Mouse (Mus musculus): ENCODE measurements around the gene Map2k2. TPM values are rescaled to one million over a fixed set of nuclear protein-coding genes. Genes with fewer than 3 reads are reported as not detected.
"Not testable (repeated sequence)": the region's sequence is repeated elsewhere in the genome, so short reads cannot be mapped to it uniquely, and the experiment has no call there.

The Map2k2 gene
- polyA plus RNA-seq, 1 experiment = 64.4 TPM

DNA sequence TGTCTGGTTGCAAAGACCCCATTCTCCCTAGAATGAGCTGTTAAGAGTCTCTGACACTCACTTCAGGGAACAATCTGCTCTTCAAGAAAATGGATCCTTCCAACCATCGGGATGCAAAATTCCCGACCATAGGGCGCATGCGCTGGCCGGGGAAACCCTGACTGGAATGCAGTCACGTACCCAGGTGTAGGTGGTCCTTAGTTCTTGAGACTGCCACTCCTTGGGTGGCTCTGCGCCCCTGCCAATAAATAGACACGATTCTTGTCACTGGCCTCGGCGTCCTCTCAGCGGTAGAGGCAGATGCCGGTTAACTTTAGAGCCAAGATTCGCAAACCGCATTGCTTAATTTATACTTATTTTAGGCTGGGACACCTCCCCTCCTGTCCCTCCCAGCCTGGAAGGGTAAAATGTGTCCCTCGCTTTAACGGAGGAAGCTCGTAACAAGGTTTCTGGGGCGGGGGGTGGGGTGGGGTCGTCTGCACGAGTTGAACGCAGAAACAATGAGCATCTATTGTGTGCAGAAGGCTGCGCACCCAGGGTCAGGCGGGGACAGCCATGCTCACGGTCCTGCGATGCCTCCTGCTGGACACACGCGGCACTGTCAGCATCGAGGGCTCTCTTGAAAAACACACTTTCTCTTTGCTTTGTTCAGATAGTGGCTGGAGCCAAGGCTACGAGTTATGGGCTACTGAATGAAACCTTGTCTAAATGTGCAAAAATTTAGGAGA, 69.1 kb downstream of the Map2k2 start:
- Histone ChIP-seq H3K4me3 (ENCODE audit: insufficient read depth, low read depth, low read length) (peak overlapping the region; percentile 26), H3K4me1 (ENCODE audit: control insufficient read depth, insufficient read depth, insufficient read length, low read length) (no peaks in the 10 kb centered on the region; the same call in 1 of the 2 replicates), H3K27ac (replicated peaks; ENCODE audit: low read depth, low read length) (peak overlapping the region; percentile 53)

- not testable (repeated sequence) for H3K4me1 ChIP-seq (ENCODE audit: control insufficient read depth, insufficient read depth, insufficient read length, low read length)
- H3K4me3 ChIP-seq (ENCODE audit: insufficient read depth, low read depth, low read length) = peak overlapping the region; percentile 1; the same call in 1 of the 2 replicates
- H3K27ac ChIP-seq (replicated peaks; ENCODE audit: low read depth, low read length) = peak overlapping the region; percentile 85
Observed at GRCm38 (mm10) chr10:81175345-81175701, 69.6 kb downstream of the Map2k2 start.

DNA sequence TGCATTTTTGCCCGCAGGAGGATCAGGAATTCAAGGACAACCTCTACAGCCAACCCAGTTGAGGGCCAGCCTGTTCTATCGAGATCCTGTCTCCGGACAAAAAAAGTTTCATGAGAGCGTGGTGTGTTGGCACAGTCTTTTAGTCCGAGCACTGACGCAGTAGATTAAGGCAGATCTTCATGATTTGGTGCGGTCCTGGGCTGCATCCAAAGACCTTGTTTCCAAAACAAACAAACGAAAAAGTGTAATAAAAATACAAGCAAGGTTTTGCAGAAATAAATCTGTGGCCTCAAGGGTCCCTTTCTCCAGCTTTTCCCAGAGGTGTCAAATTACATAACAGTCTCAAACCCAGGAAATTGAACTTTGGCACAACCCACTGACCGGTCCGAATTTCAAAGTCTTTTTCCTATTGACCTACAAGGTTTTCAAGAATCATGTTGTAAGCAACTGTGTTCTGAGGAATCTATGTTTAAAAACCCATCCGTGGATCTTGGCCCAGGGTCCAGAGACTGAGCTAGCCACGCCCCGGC, 70.3 kb downstream of the Map2k2 start:
- H3K4me1 ChIP-seq (ENCODE audit: control insufficient read depth, insufficient read depth, insufficient read length, low read length) = no peaks in the 10 kb centered on the region; the same call in 1 of the 2 replicates

DNA sequence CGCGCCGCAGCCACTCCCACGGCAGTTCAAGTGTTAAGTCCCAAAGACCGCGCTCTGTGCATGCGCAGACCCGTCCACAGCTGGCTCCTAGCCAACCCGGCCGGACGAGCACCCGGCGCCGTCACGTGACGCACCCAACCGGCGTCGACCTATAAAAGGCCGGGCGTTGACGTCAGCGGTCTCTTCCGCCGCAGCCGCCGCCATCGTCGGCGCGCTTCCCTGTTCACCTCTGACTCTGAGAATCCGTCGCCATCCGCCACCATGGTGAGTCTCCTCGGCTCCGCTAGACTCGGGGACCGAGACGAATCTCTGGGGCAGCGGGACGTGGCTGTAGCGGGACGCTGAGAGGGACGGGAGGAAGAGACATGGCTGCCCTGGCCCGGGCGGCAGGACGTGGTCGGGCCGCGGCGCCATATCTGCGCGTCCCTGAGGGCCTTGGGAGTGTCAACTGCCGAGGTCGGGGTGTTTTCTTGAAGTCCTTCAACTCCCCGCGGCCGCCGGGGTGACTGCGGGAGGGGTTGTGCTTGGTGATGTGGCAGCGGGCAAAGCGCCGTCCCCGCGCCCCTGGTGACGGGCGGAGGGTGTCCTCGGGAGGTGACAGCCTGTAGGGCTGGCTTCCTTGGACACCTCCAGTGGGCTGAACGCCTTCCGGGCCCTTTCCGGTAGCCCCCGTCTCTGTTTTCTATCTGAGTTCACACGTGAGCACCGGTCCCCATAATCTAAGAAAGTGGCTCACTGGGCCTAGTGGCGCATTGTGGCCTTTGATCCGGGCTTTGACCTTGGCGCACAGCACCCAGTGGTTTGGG, 71.0 kb downstream of the Map2k2 start, which contains the start of gene Eef2:
TSS of gene Eef2 (plus strand) at position 166 of the 806 bp plus-strand sequence.
- Histone ChIP-seq H3K4me1 (ENCODE audit: control insufficient read depth, insufficient read depth, insufficient read length, low read length) (no peaks in the 10 kb centered on the region; the same call in 1 of the 2 replicates), H3K27ac (replicated peaks; ENCODE audit: low read depth, low read length) (peak within 1 kb of the TSS; percentile 88), H3K4me3 (ENCODE audit: insufficient read depth, low read depth, low read length) (peak within 1 kb of the TSS; percentile 85)

More for the DNA sequence above, 70.3 kb downstream of the Map2k2 start:
- peak overlapping the region; percentile 85 for H3K27ac ChIP-seq (replicated peaks; ENCODE audit: low read depth, low read length)
- peak overlapping the region; percentile 61 for H3K4me3 ChIP-seq (ENCODE audit: insufficient read depth, low read depth, low read length)

- Histone ChIP-seq H3K27ac (replicated peaks; ENCODE audit: low read depth, low read length) (peak overlapping the region; percentile 88), H3K4me1 (ENCODE audit: control insufficient read depth, insufficient read depth, insufficient read length, low read length) (no peaks in the 10 kb centered on the region; the same call in 1 of the 2 replicates), H3K4me3 (ENCODE audit: insufficient read depth, low read depth, low read length) (peak overlapping the region; percentile 85)
Observed at GRCm38 (mm10) chr10:81177491-81177925, 71.8 kb downstream of the Map2k2 start.

- peak overlapping the region; percentile 85 for H3K4me3 ChIP-seq (ENCODE audit: insufficient read depth, low read depth, low read length)
- no peaks in the 10 kb centered on the region; the same call in 1 of the 2 replicates for H3K4me1 ChIP-seq (ENCODE audit: control insufficient read depth, insufficient read depth, insufficient read length, low read length)
- H3K27ac ChIP-seq (replicated peaks; ENCODE audit: low read depth, low read length) = no peak overlapping the region
Observed at GRCm38 (mm10) chr10:81177958-81178712, 72.4 kb downstream of the Map2k2 start.

DNA sequence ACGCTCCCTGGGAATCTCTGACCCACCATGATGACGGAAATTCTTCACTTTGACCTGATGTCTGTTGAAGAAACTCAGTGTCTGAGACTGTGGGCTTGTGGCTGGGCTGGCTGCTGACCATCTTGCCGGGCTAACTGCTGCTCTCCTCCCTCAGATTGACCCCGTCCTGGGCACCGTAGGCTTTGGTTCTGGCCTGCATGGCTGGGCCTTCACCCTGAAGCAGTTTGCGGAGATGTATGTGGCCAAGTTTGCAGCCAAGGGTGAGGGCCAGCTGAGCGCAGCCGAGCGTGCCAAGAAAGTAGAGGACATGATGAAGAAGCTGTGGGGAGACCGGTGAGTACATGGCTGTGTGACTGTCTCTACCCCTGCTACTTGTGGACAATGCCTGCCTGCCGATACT, 73.2 kb downstream of the Map2k2 start:
- Histone ChIP-seq H3K4me3 (ENCODE audit: insufficient read depth, low read depth, low read length) (0 out of 2 replicates have a peak overlapping the region, but pooled peaks have one; percentile 85), H3K27ac (replicated peaks; ENCODE audit: low read depth, low read length) (no peak overlapping the region), H3K4me1 (ENCODE audit: control insufficient read depth, insufficient read depth, insufficient read length, low read length) (no peaks in the 10 kb centered on the region; the same call in 1 of the 2 replicates)

DNA sequence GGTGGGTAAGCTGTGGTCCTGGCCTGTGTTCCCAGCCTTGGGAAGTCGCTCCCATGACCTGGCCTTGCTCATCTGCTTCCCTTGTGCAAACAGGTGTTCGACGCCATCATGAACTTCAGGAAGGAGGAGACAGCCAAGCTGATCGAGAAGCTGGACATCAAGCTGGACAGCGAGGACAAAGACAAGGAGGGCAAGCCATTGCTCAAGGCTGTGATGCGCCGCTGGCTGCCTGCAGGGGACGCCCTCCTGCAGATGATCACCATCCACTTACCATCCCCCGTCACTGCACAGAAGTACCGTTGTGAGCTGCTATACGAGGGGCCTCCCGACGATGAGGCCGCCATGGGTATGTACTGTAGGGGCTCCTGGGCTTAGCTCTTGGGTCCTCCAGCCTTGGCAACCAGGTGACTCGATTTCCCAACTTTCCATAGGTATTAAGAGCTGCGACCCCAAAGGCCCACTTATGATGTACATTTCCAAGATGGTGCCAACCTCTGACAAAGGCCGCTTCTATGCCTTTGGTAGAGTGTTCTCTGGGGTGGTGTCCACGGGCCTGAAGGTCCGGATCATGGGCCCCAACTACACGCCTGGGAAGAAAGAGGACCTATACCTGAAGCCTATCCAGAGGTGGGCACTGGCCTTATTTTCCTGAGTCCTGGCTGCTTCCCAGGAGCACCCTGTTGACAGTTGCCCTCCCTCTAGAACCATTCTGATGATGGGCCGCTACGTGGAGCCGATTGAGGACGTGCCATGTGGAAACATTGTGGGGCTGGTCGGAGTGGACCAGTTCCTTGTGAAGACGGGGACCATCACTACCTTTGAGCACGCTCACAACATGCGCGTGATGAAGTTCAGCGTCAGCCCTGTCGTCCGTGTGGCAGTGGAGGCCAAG, 74.0 kb downstream of the Map2k2 start:
- Histone ChIP-seq H3K27ac (replicated peaks; ENCODE audit: low read depth, low read length) (no peak overlapping the region), H3K4me1 (ENCODE audit: control insufficient read depth, insufficient read depth, insufficient read length, low read length) (no peaks in the 10 kb centered on the region; the same call in 1 of the 2 replicates), H3K4me3 (ENCODE audit: insufficient read depth, low read depth, low read length) (no peak overlapping the region)

DNA sequence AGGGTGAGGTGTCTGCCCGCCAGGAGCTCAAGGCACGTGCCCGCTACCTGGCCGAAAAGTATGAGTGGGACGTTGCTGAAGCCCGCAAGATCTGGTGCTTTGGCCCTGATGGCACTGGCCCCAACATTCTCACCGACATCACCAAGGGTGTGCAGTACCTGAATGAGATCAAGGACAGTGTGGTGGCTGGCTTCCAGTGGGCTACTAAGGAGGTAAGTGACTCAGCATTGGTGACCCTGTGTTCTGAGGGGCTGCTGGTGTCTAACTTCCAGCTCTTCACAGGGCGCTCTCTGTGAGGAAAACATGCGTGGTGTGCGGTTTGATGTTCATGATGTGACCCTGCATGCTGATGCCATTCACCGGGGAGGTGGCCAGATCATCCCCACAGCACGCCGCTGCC, 75.2 kb downstream of the Map2k2 start:
- H3K4me3 ChIP-seq (ENCODE audit: insufficient read depth, low read depth, low read length) = no peak overlapping the region
- H3K4me1 ChIP-seq (ENCODE audit: control insufficient read depth, insufficient read depth, insufficient read length, low read length) = no peaks in the 10 kb centered on the region; the same call in 1 of the 2 replicates
- H3K27ac ChIP-seq (replicated peaks; ENCODE audit: low read depth, low read length) = no peak overlapping the region

DNA sequence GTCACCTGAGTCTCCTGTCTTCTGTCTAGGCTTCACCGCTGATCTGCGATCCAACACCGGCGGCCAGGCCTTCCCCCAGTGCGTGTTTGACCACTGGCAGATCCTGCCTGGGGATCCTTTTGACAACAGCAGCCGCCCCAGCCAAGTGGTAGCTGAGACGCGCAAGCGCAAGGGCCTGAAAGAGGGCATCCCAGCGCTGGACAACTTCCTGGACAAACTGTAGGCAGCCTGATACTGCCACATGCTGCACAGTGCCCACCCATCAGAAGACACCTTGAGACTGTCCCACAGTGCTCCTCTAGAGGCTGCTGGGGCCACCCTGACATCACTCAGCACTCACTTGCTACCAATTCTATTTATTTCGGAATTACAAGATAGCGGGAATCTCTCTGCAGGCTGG, 76.1 kb downstream of the Map2k2 start:
- not testable (repeated sequence) for H3K4me3 ChIP-seq (ENCODE audit: insufficient read depth, low read depth, low read length); H3K4me1 ChIP-seq (ENCODE audit: control insufficient read depth, insufficient read depth, insufficient read length, low read length); H3K27ac ChIP-seq (replicated peaks; ENCODE audit: low read depth, low read length)

GRCm38 (mm10) chr10:81182336-81183333, 76.9 kb downstream of the Map2k2 start, which contains the start of gene Dapk3:
Dapk3 (plus strand) TSS chr10:81183005.
- H3K27ac ChIP-seq (replicated peaks; ENCODE audit: low read depth, low read length) = peak within 1 kb of the TSS; percentile 82
- H3K4me1 ChIP-seq (ENCODE audit: control insufficient read depth, insufficient read depth, insufficient read length, low read length) = no peaks in the 10 kb centered on the region; the same call in 1 of the 2 replicates
- H3K4me3 ChIP-seq (ENCODE audit: insufficient read depth, low read depth, low read length) = peak within 1 kb of the TSS; percentile 75

All from brown adipose tissue, adult 24 weeks (tissue).